Mouse (Mus musculus) spleen, adult 2 months (tissue): ENCODE results near the gene 4930524J08Rik.

Source experiments
- CTCF ChIP-seq: fragments of 200-500 bp; IDR thresholded peaks from 2 replicates; pipeline ENCODE4 v1.5.1; 2011; ENCODE audit warnings: mild to moderate bottlenecking, inconsistent platforms; ENCODE audit not compliant: insufficient read depth, insufficient read length, insufficient replicate concordance; ENCODE audit errors: extremely low read depth
- POLR2A ChIP-seq: fragments of 200-500 bp; IDR thresholded peaks from 2 replicates; pipeline ENCODE4 v1.6.1; 2011; ENCODE audit warnings: low read depth, low read length, inconsistent platforms

GRCm38 (mm10) chr5:100012599-100012998 is 33.7 kb downstream of the 4930524J08Rik start:
- TF ChIP-seq POLR2A = no peak
- no peak for TF ChIP-seq CTCF
